Mouse (Mus musculus): ENCODE data around the gene Clca4a. TPM values are rescaled to one million over a fixed set of nuclear protein-coding genes. Genes with fewer than 3 reads are reported as not detected.
"Not testable (repeated sequence)": the region's sequence is repeated elsewhere in the genome, so short reads cannot be mapped to it uniquely, and the experiment has no call there.

Gene Clca4a
- total RNA-seq (2015; ENCODE audit: low replicate concordance) (not detected in 2 replicates), total RNA-seq (2017; ENCODE audit: low replicate concordance) (not detected in 2 replicates)

- no peak for ATAC-seq (replicated peaks; ENCODE audit: low FRiP score, poor library complexity, severe bottlenecking)
Measured at GRCm38 (mm10) chr3:144974945-144975344, at the start of gene Clca4a. Gene Clca4a (minus strand): TSS chr3:144975045.

- no peak for ATAC-seq (replicated peaks; ENCODE audit: low FRiP score, poor library complexity, severe bottlenecking)
Measured at GRCm38 (mm10) chr3:145017807-145018206, 43.0 kb upstream of the Clca4a start.

GRCm38 (mm10) chr3:145004422-145004821 lies 29.6 kb upstream of the Clca4a start:
- ATAC-seq (replicated peaks; ENCODE audit: low FRiP score, poor library complexity, severe bottlenecking), result no peak

GRCm38 (mm10) chr3:145000912-145001311 lies 26.1 kb upstream of the Clca4a start:
- ATAC-seq (replicated peaks; ENCODE audit: low FRiP score, poor library complexity, severe bottlenecking), result no peak

- no peak for ATAC-seq (replicated peaks; ENCODE audit: low FRiP score, poor library complexity, severe bottlenecking)
Measured at GRCm38 (mm10) chr3:144993055-144993454, 18.2 kb upstream of the Clca4a start.

- no peak for ATAC-seq (replicated peaks; ENCODE audit: low FRiP score, poor library complexity, severe bottlenecking)
Measured at GRCm38 (mm10) chr3:144992618-144993017, 17.8 kb upstream of the Clca4a start.

GRCm38 (mm10) chr3:144985890-144986289 lies 11.0 kb upstream of the Clca4a start:
- no peak for ATAC-seq (replicated peaks; ENCODE audit: low FRiP score, poor library complexity, severe bottlenecking)

GRCm38 (mm10) chr3:144980551-144980950 lies 5.7 kb upstream of the Clca4a start:
- no peak for ATAC-seq (replicated peaks; ENCODE audit: low FRiP score, poor library complexity, severe bottlenecking)

- no peak for ATAC-seq (replicated peaks; ENCODE audit: low FRiP score, poor library complexity, severe bottlenecking)
Measured at GRCm38 (mm10) chr3:144977631-144978030, 2.8 kb upstream of the Clca4a start.

- ATAC-seq (replicated peaks; ENCODE audit: low FRiP score, poor library complexity, severe bottlenecking), result no peak
Measured at GRCm38 (mm10) chr3:144976091-144976490, 1.2 kb upstream of the Clca4a start.

- ATAC-seq (replicated peaks; ENCODE audit: low FRiP score, poor library complexity, severe bottlenecking), result no peak
Measured at GRCm38 (mm10) chr3:144971553-144972270, 3.1 kb downstream of the Clca4a start.

GRCm38 (mm10) chr3:144969755-144970154 lies 5.1 kb downstream of the Clca4a start:
- no peak for ATAC-seq (replicated peaks; ENCODE audit: low FRiP score, poor library complexity, severe bottlenecking)

- no peak for ATAC-seq (replicated peaks; ENCODE audit: low FRiP score, poor library complexity, severe bottlenecking)
Measured at GRCm38 (mm10) chr3:144966074-144966473, 8.8 kb downstream of the Clca4a start.

GRCm38 (mm10) chr3:144950829-144951228 lies 24.0 kb downstream of the Clca4a start:
- ATAC-seq (replicated peaks; ENCODE audit: low FRiP score, poor library complexity, severe bottlenecking), result no peak

- ATAC-seq (replicated peaks; ENCODE audit: low FRiP score, poor library complexity, severe bottlenecking), result not testable (repeated sequence)
Measured at GRCm38 (mm10) chr3:144947376-144947775, 27.5 kb downstream of the Clca4a start.

GRCm38 (mm10) chr3:144933625-144934024 lies 41.2 kb downstream of the Clca4a start:
- not testable (repeated sequence) for ATAC-seq (replicated peaks; ENCODE audit: low FRiP score, poor library complexity, severe bottlenecking)

- no peak for ATAC-seq (replicated peaks; ENCODE audit: low FRiP score, poor library complexity, severe bottlenecking)
Measured at GRCm38 (mm10) chr3:144933011-144933491, 41.8 kb downstream of the Clca4a start.

- ATAC-seq (replicated peaks; ENCODE audit: low FRiP score, poor library complexity, severe bottlenecking), result no peak
Measured at GRCm38 (mm10) chr3:144932335-144932734, 42.5 kb downstream of the Clca4a start, which contains the start of gene Clca4b. Gene Clca4b (minus strand): TSS chr3:144932529.

GRCm38 (mm10) chr3:144914014-144914413 lies 60.8 kb downstream of the Clca4a start:
- no peak for ATAC-seq (replicated peaks; ENCODE audit: low FRiP score, poor library complexity, severe bottlenecking)
